Mouse (Mus musculus): ENCODE measurements at regions not wholly inside any gene's neighbourhood (a gene's known extent, or its start where the extent isn't known, plus 50 kb on each side); places are given as distances from the start of the nearest gene placed in this dataset.
"Not testable (repeated sequence)": the region's sequence is repeated elsewhere in the genome, so short reads cannot be mapped to it uniquely, and the experiment has no call there.

- DNase-seq (ENCODE audit: low read depth, low spot score): no peak
Measured at GRCm38 (mm10) chr14:54000527-54000926, 253.4 kb downstream of the Dad1 start.

DNA sequence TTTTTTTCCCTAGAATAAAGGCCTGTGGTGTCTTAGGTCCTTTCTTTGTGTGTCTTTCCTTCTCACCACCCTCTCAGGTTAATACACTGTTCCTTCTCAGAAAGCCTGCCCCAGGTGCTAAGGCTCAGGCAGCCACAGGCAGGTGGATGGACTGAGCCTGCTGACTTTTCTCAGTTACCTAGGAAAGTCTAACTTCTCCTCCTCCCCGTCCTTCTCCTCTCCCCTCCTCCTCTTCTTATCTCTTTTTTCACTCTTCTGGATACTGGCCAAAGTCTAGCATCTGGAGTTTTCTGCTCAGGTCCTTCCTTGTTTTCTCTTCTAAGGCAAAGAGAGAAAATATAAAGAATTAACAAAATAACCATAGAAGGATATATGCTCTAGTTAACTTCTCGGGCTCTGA lies 260.5 kb downstream of the Dad1 start:
- DNase-seq (ENCODE audit: low read depth, low spot score): no peak

DNA sequence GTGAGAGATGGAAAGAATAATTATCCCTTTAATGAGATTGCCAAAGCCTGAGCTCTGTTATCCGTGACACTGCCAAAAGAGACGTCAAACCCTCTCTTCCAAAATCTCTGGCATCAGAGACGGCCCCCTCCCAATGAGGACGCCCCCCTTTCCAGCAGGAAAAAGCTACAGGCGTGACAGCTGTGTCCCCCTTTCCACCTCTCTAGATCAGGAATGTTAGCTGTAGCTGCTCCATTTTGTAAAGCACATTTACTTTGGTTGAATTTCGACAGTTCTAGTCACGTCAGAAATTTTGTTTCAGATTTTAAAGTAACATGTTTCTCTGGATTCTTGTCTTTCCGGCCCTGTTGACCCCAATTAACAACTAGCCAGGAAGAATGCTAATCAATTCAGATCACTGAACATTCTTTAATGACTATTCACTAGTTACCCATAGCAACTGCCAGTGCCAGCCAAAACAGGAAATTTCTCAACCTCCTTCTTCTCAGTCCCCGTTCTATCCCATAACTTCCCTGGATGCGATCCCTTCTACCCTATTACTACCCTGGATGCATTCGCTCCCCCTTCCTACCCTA lies 261.1 kb downstream of the Dad1 start:
- DNase-seq (ENCODE audit: low read depth, low spot score): no peak

- DNase-seq (ENCODE audit: low read depth, low spot score): peak; percentile 36
Measured at GRCm38 (mm10) chr14:53991390-53991789, 262.5 kb downstream of the Dad1 start.

DNA sequence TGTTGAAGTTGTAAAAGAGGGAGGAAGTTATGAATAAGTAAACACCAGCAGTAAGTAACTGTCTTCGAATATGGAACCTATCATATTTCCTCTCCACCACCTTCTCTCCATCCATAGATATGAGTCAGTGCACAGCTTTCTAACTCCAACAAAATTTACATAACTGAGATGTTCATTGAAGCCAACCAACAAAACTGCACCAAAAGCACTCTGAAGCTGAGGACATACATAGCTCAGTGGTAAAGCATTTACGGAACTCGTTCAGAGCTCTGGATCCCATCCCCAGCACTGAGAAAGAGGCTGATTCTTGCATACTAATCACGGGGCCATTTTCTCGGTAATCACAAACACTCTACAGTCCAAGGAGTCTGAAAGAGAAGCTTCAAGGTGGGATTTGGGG lies 273.1 kb downstream of the Dad1 start:
- peak; percentile 43 for DNase-seq (ENCODE audit: low read depth, low spot score)

DNA sequence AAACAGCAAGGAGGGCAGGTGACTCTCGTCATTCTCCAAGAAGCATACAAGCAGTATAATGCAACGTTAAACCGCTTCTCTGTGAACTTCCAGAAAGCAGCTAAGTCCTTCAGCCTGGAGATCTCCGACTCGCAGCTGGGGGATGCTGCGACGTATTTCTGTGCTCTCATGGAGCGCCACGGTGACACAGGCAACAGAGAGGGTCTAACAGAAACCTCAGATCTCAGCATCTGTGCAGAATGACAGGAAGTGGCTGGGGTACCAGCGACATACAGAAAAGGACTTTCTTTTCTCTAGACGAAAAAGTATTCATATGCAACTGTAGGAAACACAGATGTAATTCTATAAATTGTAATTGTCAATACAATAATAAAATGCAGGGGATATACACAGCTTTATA lies 292.5 kb downstream of the Dad1 start:
- DNase-seq (ENCODE audit: low read depth, low spot score): not testable (repeated sequence)

DNA sequence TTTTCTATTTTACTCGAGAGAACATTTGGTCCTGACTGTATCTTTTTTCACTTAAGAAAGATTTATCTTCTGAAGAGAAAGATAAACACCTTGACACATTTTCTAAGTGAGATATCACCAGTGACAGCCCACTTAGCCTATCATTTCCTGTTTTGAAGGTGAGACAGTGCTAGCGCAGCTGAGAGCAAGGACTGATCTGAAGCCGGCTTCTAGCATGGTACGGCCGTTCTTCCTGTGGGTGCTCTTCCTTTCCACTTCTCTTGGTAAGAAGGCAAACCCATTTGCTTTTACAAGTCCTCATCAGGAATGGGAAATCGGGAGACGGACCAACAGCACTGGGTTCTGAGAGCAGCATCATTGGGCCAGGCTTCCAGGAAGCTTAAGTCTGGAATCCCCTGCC lies 293.1 kb downstream of the Dad1 start:
- DNase-seq (ENCODE audit: low read depth, low spot score): no peak

- not testable (repeated sequence) for DNase-seq (ENCODE audit: low read depth, low spot score)
Measured at GRCm38 (mm10) chr14:53935791-53936231, 318.1 kb downstream of the Dad1 start.

- DNase-seq (ENCODE audit: low read depth, low spot score): not testable (repeated sequence)
Measured at GRCm38 (mm10) chr14:53935336-53935735, 318.6 kb downstream of the Dad1 start.

DNA sequence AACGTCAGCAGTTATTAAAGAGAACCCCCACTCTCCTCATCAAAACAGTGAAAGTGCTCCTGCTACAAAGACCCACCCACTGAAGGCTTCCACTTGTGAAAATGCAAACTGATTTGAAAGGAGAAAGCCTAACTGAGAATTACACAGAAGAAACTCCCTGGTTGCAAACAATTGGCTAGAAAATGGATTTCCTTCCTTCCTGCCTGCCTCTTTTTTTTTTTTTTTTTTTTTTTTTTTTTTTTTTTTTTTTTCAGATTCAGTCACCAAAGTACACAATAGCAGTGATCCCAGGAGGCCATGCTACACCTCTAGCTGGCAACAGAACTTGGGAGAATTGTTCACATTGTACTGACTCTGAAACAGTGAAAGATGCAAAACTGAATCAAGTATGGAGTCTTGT lies 343.0 kb downstream of the Dad1 start:
- no peak for DNase-seq (ENCODE audit: low read depth, low spot score)

- no peak for DNase-seq (ENCODE audit: low read depth, low spot score)
Measured at GRCm38 (mm10) chr14:53904578-53904977, 349.3 kb downstream of the Dad1 start.

GRCm38 (mm10) chr14:53901103-53901502 lies 352.8 kb downstream of the Dad1 start:
- peak; percentile 16 for DNase-seq (ENCODE audit: low read depth, low spot score)

- peak; percentile 36 for DNase-seq (ENCODE audit: low read depth, low spot score)
Measured at GRCm38 (mm10) chr14:53881304-53881703, 372.6 kb downstream of the Dad1 start.

- no peak for DNase-seq (ENCODE audit: low read depth, low spot score)
Measured at GRCm38 (mm10) chr14:53876581-53876980, 377.3 kb downstream of the Dad1 start.

DNA sequence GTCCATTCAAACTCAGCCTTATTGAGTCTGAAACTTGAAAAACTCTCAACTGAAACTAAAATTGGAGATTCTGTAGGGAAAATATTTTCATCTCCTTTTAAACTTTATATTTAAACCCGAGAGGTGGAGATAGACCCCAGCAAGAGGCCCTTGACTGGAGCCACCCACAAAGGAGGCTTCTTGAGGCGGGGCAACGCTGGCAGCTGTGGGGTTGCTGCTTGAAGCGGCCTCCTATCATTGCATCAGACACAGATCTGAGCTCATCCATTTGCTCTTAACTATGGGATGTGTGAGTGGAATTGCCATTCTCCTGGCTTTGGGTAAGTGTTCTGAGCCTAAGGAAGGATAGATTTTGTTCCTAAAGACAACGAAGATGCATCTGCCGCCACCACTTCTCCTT lies 378.2 kb downstream of the Dad1 start:
- no peak for DNase-seq (ENCODE audit: low read depth, low spot score)

DNA sequence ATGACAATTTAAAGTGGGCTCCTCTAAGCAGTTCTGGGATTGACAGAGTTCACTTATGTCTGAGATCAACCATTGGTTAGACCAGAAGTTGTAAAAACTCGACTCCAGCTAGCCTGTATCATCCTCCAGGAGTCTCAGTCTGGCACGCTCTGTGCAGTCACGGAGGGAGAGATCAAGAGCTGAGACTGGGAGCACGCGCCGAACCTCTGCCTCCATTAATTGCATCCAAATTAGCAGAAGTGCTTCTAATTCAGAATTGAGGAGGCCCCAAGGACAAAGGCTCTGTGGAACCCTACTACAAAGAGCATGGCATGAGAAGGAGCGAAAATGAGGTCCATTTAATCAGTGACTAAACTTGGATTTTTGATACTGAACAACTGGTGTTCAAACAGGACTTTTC lies 406.9 kb downstream of the Dad1 start:
- DNase-seq (ENCODE audit: low read depth, low spot score): no peak

DNA sequence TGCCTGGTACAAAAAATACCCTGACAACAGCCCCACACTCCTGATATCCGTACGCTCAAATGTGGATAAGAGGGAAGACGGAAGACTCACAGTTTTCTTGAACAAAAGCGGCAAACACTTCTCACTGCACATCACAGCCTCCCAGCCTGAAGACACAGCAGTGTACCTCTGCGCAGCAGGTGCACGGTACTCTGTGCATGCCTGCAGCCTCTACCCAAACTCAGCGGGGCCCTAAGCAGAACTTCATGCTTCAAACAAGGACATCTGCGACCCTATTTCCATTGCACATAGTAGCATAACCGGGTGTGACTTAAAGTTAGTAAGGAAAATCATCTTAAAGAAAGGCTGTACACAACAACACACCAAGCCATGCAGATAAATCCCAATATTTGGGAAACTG lies 408.3 kb downstream of the Dad1 start:
- no peak for DNase-seq (ENCODE audit: low read depth, low spot score)

GRCm38 (mm10) chr14:53832553-53832952 lies 421.4 kb downstream of the Dad1 start:
- peak; percentile 11 for DNase-seq (ENCODE audit: low read depth, low spot score)

DNA sequence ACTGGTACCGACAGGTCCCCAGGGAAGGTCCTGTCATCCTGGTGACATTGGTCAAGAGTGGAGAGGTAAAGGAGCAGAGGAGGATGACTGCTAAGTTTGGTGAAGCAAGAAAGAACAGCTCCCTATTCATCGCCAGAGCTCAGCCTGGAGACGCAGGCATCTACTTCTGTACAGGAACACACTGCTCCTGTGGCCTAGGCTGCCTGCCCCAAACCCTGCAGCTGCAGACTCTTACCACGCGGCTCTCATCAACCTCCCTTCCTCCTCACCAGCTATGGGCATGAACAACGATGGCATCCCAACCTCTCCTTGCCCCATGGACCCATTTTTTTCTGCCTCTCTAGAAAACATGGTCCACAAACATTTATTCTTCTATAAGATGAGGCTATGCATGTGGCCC lies 422.3 kb downstream of the Dad1 start:
- DNase-seq (ENCODE audit: low read depth, low spot score): no peak

- no peak for DNase-seq (ENCODE audit: low read depth, low spot score)
Measured at GRCm38 (mm10) chr14:53830717-53831116, 423.2 kb downstream of the Dad1 start.

DNA sequence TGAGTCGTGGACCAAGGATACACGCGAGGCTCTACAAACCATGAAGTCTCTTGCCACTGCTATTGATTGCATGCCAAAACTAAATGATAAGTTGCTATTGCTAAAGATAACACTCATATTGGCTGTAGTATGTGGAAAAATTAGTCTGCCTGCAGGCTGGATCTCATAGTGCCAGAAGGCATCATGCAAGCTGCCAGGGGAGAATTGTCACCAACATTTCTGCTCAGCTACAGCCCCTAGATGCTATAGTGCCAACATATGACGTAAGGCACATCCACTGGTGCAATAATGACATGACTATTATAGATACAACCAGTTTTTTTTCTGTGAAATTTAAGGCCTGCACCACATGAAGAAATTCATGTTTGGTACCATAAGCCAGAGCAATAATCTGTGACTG lies 427.1 kb downstream of the Dad1 start:
- peak; percentile 13 for DNase-seq (ENCODE audit: low read depth, low spot score)

GRCm38 (mm10) chr14:53806231-53806630 lies 447.7 kb downstream of the Dad1 start:
- peak; percentile 42 for DNase-seq (ENCODE audit: low read depth, low spot score)

GRCm38 (mm10) chr14:53803698-53804620 lies 449.9 kb downstream of the Dad1 start:
- peak; percentile 32 for DNase-seq (ENCODE audit: low read depth, low spot score)
